Mouse (Mus musculus): ENCODE measurements around the gene Coil. TPM values are rescaled to one million over a fixed set of nuclear protein-coding genes. Genes with fewer than 3 reads are reported as not detected.
"Not testable (repeated sequence)": the region's sequence is repeated elsewhere in the genome, so short reads cannot be mapped to it uniquely, and the experiment has no call there.

The Coil gene
- total RNA-seq, 2 experiments from 2014 or later, result 6.4 to 6.6 TPM

- no peak for ATAC-seq (ENCODE audit: poor library complexity, severe bottlenecking)
Measured at GRCm38 (mm10) chr11:89038496-89038895, 68.4 kb downstream of the Coil start.

GRCm38 (mm10) chr11:89039325-89039724, 69.3 kb downstream of the Coil start:
- ATAC-seq (ENCODE audit: poor library complexity, severe bottlenecking), result peak; percentile 85

- not testable (repeated sequence) for ATAC-seq (ENCODE audit: poor library complexity, severe bottlenecking)
Measured at GRCm38 (mm10) chr11:89041073-89041472, 71.0 kb downstream of the Coil start.

Other genes with a start within 250 kb of the Coil start
- gene Akap1, start 105.7 kb upstream of the Coil start, total RNA-seq (2015), result 1.8 and 2.1 TPM in 2 replicates
- gene Akap1, start 105.7 kb upstream of the Coil start, total RNA-seq (2017), result 2.3 and 6.6 TPM in 2 replicates
- 173 and 192 TPM in 2 replicates for gene Scpep1, start 14.8 kb upstream of the Coil start, total RNA-seq (2015)
- 87.6 and 89.8 TPM in 2 replicates for gene Scpep1, start 14.8 kb upstream of the Coil start, total RNA-seq (2017)
- not detected in 2 replicates for gene Elobl, start 3.3 kb upstream of the Coil start, total RNA-seq (2015)
- not detected in 2 replicates for gene Elobl, start 3.3 kb upstream of the Coil start, total RNA-seq (2017)
- 33.4 and 33.7 TPM in 2 replicates for gene Trim25, start 29.1 kb downstream of the Coil start, total RNA-seq (2015)
- 24.5 and 28.7 TPM in 2 replicates for gene Trim25, start 29.1 kb downstream of the Coil start, total RNA-seq (2017)
- 1.1 and 1.3 TPM in 2 replicates for gene Dgke, start 96.6 kb downstream of the Coil start, total RNA-seq (2015)
- 2.6 and 2.7 TPM in 2 replicates for gene Dgke, start 96.6 kb downstream of the Coil start, total RNA-seq (2017)
- not detected in 2 replicates for gene Gm525, start 103.6 kb downstream of the Coil start, total RNA-seq (2015)
- gene Gm525, start 103.6 kb downstream of the Coil start, total RNA-seq (2017), result not detected in 2 replicates